Mouse (Mus musculus) left cerebral cortex, adult 8-10 months (tissue): ENCODE data around the gene Fam45a. TPM values are rescaled to one million over a fixed set of nuclear protein-coding genes. Genes with fewer than 3 reads are reported as not detected.

Experiments
- DNase-seq, 2 experiments: peaks; one replicate each; pipeline ENCODE4 v3.0.0; 2022; ENCODE audit warnings: low spot score in 2 of 2
- total RNA-seq, 4 experiments: library from RNA; stranded (reverse); gene quantifications; 2 replicates each; pipeline ENCODE4 v1.2.4; 2022

The Fam45a gene
- 10 to 100 TPM; 43.8 to 53.4 (median 48.2) TPM for total RNA-seq

DNA sequence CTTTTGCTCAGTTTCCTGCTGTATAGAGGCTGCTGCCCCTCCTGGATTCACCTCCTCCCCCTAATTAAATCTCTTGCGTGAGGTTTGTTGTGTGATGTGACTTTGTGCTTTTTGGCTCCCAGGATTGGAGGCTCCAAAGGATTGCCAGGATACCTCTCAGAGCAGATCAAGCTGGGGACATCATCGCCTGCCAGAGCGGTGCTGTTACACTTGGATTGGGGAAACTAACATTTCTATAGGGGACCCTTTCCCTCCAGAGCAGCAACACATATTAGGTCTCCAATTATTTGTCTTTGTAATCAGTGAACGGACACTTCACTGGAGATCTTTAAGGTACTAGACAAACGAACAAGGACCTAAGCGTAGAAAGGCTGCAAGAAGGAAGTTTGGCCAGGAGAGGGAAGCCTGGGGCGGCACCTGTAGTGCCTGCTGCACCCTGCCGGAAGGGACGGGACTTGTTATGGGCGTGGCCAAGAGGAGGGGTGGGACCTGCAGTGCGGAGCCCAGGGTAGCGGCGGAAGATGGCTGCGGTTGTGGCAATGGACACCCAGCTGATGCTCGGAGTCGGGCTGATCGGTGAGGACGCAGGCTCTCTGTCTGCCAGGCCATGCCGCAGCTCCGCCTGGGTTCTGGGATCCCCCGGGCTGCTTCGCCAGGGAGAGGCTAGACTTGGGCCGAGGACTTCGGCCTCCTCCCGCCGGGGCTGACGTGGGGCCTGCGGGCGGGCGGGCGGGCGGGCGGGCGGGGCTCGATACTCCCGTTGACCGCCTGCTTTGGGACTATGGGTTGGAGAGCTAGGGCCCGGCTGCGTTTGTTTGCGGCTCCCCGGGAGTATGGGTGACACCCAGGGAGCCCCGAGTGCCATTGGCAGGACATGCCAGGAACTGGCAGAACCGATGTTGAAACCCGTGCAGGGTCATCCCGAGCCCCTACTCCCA lies at the start of gene Fam45a:
Gene Fam45a, plus strand, starts transcription at position 488 of the 938 bp plus-strand sequence.
- DNase-seq, result peak; percentile 67 to 86

DNA sequence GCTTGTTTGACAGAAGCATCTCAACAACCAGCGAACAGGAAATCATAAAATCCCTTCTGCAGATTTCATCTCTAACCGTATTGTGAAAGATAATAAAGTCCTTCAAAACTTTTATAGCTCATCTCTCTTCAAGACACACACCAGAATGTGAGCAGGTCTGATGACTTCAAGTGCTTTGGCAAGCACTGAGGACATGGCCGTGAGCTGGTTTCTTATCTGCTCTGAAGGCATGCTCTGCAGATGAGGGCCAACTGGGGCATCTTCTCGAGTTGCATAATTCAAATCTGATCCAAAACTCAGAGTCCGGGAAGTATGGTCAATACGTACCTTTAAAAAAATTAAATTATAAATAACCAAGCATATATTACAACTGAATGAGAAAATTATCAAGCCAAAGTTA lies 38.0 kb upstream of the Fam45a start:
- no peak for DNase-seq

- no peak for DNase-seq
Measured at GRCm38 (mm10) chr19:60782034-60782433, 29.4 kb upstream of the Fam45a start.

DNA sequence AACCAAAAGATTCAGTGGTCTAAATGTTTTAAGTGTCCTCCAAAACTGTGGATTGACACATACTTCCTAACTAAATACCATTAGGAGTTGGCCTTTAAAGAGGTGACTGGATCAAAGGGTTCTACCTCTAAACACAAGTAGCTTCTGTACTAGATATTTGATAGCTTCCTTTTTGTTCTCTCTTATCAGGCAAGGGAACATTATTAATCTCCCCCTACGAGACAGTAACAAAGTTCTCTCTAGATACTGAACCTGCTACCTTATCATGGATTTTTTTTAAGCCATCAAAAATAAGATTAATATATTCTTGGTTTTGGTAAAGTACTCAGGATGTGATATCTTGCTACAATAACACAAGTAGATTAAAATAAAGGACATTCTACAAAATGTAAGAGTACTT lies 26.7 kb upstream of the Fam45a start:
- no peak for DNase-seq

DNA sequence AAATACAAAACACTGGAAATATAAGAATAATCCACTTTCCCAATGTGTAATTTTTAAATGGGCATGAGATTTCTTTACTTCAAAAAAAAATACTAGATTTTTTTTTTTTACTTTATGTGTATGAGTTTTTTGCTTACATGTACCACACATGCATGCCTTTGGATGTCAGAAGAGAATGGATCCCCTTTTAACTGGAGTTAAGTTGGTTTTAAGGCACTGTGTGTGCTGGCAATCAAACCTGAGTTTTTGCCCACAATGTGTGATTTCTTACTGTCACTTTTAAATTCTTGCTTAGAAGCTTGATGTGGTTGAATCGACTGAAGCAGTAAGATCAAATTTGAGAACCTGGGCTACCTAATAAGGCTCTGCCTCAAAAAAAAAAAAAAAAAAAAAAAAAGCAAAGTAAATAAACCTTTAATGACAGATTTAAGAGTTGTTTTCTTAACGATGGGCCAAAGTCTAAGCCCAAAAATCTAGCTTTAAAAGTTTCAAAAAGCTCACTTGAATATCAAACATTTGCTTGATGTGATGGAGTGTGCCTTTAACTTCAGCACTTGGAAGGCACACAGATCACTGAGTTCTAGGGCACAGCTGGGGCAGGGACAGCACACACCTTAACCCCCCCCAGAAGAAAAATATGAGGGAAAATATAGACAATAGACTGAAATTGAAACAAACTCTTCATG lies 23.8 kb upstream of the Fam45a start:
- no peak for DNase-seq

DNA sequence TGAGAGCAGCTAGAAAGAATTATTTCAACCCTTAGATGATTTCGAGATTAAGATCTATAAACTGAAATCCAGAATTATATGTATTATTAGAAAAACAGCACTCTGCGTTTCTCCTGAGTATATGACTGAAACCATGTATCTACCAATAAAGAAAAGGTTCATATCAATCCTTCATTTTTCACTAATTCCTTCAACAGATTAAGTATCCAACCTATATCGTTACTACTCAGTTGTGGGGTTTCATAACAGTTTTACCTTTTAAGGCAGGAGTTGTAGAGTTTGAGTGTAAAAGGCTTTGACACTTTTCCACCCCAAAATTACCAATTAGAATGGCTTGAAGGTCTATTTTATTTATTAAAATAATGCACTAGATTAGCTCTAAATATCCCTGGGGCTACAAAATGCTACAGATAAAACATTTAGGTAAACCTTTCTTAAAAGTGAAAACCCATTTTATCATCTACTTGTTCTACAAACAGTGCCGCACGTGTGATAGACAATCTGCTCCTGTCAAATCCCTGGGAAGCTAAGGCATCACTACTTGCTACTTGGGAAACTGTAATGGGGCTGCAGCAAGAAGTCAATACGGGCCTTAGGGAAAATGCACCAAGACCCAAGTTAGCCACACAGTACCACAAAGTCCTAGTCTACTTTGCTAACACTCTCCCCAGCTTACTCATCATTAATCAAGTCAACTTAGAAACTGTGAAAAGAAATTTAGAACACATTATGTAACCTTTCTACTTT lies 23.0 kb upstream of the Fam45a start:
- DNase-seq, result no peak

GRCm38 (mm10) chr19:60789452-60789851 lies 21.9 kb upstream of the Fam45a start:
- no peak for DNase-seq

- DNase-seq, result peak in 1 of 2 experiments; percentile 34
Measured at GRCm38 (mm10) chr19:60789919-60790506, 21.4 kb upstream of the Fam45a start.

GRCm38 (mm10) chr19:60790551-60791161 lies 20.7 kb upstream of the Fam45a start, which contains the start of gene Eif3a:
Eif3a (minus strand) TSS chr19:60790658.
- DNase-seq, result peak; percentile 88 to 90

GRCm38 (mm10) chr19:60791164-60791563 lies 20.2 kb upstream of the Fam45a start:
- no peak for DNase-seq

GRCm38 (mm10) chr19:60793170-60793707 lies 18.1 kb upstream of the Fam45a start:
- DNase-seq, result no peak

DNA sequence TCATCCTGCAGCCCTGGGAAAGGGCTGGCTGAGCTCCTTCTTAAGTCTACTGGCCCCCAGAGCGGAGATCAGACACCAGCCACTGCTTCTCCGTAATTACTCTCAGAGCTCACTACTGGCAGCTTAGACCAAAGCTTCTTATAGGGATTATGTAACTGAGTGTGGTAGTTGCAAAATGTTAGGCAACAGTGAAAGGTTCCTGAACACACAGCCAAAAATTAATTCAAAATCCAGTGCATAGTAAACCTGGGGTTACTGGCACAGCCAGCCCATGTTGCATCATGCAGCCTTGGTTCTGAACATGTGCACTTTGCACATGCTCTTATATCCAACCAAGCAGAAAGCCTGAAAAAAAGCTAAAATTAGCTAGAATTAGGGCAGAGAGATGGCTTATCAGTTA lies 16.1 kb upstream of the Fam45a start:
- no peak for DNase-seq

GRCm38 (mm10) chr19:60797415-60797814 lies 14.0 kb upstream of the Fam45a start:
- DNase-seq, result no peak

GRCm38 (mm10) chr19:60799867-60800569 lies 11.4 kb upstream of the Fam45a start:
- no peak for DNase-seq

GRCm38 (mm10) chr19:60804903-60805302 lies 6.5 kb upstream of the Fam45a start:
- DNase-seq, result no peak

DNA sequence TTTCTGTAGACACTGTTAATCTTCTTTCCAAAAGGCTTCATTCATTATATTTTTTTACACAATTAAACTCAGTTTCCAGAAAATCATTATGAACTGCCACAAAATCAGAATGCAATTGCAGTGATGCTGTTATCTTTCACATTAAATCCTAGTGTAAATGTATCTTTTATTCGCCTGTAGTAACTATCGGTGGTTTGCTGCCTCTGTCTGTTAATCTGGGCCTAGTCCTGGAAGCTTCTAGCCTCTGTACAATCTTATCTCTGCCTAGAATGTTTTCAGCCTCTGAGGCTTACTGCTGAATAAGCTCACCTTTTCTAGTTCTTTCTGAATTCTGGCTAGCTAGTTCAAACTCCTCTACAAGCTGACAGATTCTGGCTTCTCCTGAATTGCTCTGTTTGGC lies 1.5 kb upstream of the Fam45a start:
- DNase-seq, result no peak

DNA sequence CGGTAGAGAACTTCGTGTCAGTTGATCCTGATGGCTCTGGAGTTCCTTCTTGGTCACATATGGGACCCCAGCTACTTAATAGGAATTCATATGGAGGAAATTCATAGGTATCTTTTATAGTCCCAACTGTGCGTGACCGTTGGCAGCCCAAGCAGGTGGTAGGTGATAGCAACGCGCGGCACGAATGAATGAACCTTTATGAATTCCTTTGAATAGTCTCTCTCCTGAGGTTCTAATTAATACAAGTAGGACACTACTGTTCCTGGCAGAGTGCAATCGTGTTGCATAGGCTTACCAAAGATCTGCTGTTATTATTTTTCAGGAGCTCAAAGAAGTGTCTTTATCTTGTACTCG lies 628 bp downstream of the Fam45a start:
- no peak for DNase-seq

- no peak for DNase-seq
Measured at GRCm38 (mm10) chr19:60813133-60813532, 1.7 kb downstream of the Fam45a start.

GRCm38 (mm10) chr19:60818677-60819076 lies 7.3 kb downstream of the Fam45a start:
- no peak for DNase-seq

GRCm38 (mm10) chr19:60837747-60838146 lies 26.4 kb downstream of the Fam45a start:
- peak; percentile 15 to 37 for DNase-seq
